ENCODE assay signal across 25 mouse cellular contexts in genomic region chrX:152132029-152132428, GRCm38 (mm10). TPM values are rescaled to one million over a fixed set of nuclear protein-coding genes. Genes with fewer than 3 reads are reported as not detected.
DNase-seq lines count a peak whose midpoint lies in the region; ATAC-seq and TF ChIP-seq lines count a peak whose summit lies in the region.
"Had no signal": no experiment of that assay in that cellular context is flagged by ENCODE, and none has a peak within 500 bp of the region (broad histone marks: within the 10 kb centered on the region; RNA-seq: fewer than 3 reads in every experiment).

No protein-coding gene starts in this region.

- TF ChIP-seq RAD21 in CH12.LX (IDR thresholded peaks at IDR 0.05; ENCODE audit: low read depth, low read length) = peak; percentile 29

- TF ChIP-seq CTCF in heart, postnatal 0 days (IDR thresholded peaks at IDR 0.05; ENCODE audit: low read depth) = peak; percentile 38
- TF ChIP-seq CTCF in left cerebral cortex, adult 2 months (IDR thresholded peaks at IDR 0.05) = peak; percentile 37
- peak in 1 of 2 experiments; percentile 49; a peak in 2 of 4 replicates for TF ChIP-seq CTCF in CH12.LX (conservative IDR thresholded peaks at IDR 0.05 in 1 of 2, IDR thresholded peaks at IDR 0.05 in 1 of 2; ENCODE audit: low read depth in 2 of 2, low read length in 2 of 2)

- dilution Hi-C loops in CH12.LX (cut with MboI; ENCODE audit: extremely low pct_ligation_motif_present, extremely low pct_unique_long_range_greater_than_20kb, low sequenced_read_pairs) = no loop called here

- no peak for TF ChIP-seq EP300 in heart, postnatal 0 days (IDR thresholded peaks at IDR 0.05; ENCODE audit: low read depth)
- TF ChIP-seq EP300 in CH12.LX (IDR thresholded peaks at IDR 0.05; ENCODE audit: low read length) = no peak

- DNase-seq in heart, postnatal 0 days (ENCODE audit: low spot score) = no peak
- DNase-seq in heart, adult 11 months = no peak
- no peak for DNase-seq in left cerebral cortex, adult 2 months (ENCODE audit: extremely low spot score in 1 of 2, low spot score in 2 of 2)
- no peak for DNase-seq in left cerebral cortex, adult 18-20 months (ENCODE audit: low spot score in 2 of 2)
- DNase-seq in CH12.LX (ENCODE audit: extremely low read depth) (no peak), MN1 (ENCODE audit: low spot score) (peak; percentile 9)
- no peak for DNase-seq in spleen, adult 18-20 months
- DNase-seq: adrenal gland, postnatal 25 days; B cell, adult 2 months; cerebellum, adult 11 months; cerebellum, postnatal 14 days; kidney, postnatal 4 days; liver; midbrain, embryonic 14.5 days; right cerebral cortex, postnatal 4 days; thymus, adult 18-20 months; thymus, postnatal 36 days had no signal

- no peak for TF ChIP-seq POLR2A in CH12.LX (IDR thresholded peaks at IDR 0.05; ENCODE audit: low read depth, low read length)

- 79% methylated on average over 2 of the region's 2 CpGs for WGBS in heart, postnatal 0 days

- no peaks in the 10 kb centered on the region for H3K36me3 ChIP-seq in heart, postnatal 0 days (replicated peaks; ENCODE audit: control insufficient read depth, insufficient read depth, low read length)
- H3K36me3 ChIP-seq in CH12.LX (replicated peaks in 1 of 2; ENCODE audit: control insufficient read depth in 1 of 2, insufficient read depth in 1 of 2, low read length in 1 of 2) = no peaks in the 10 kb centered on the region
- H3K36me3 ChIP-seq: embryonic facial prominence, embryonic 12.5 days; heart, embryonic 13.5 days; hindbrain, embryonic 12.5 days; limb, embryonic 10.5 days; neural tube, embryonic 12.5 days; stomach, embryonic 15.5 days had no signal

- H3K4me3 ChIP-seq in heart, postnatal 0 days (ENCODE audit: low read depth, low read length) = no peak overlapping the region
- no peak overlapping the region for H3K4me3 ChIP-seq in left cerebral cortex, adult 2 months
- no peak overlapping the region for H3K4me3 ChIP-seq in CH12.LX (replicated peaks in 1 of 3; ENCODE audit: low read depth in 2 of 3, low read length in 2 of 3, poor library complexity in 1 of 3)
- H3K4me3 ChIP-seq: embryonic facial prominence, embryonic 12.5 days; heart, embryonic 13.5 days; hindbrain, embryonic 12.5 days; limb, embryonic 10.5 days; megakaryocyte, embryonic 14.5 days; neural tube, embryonic 12.5 days; stomach, embryonic 15.5 days had no signal

- H3K27me3 ChIP-seq in heart, postnatal 0 days (ENCODE audit: control insufficient read depth, insufficient read depth, low read length) = peaks cover 12% of the 10 kb centered on the region; the same call in 1 of the 2 replicates
- H3K27me3 ChIP-seq in CH12.LX (replicated peaks) = no peaks in the 10 kb centered on the region

- no peak for ATAC-seq in heart, postnatal 0 days (ENCODE audit: insufficient read depth, low read depth)
- ATAC-seq: inflammation-experienced regulatory T-cells, adult 6 months had no signal

- in situ Hi-C loops in CH12.LX (cut with MboI; ENCODE audit: low pct_ligation_motif_present, low pct_unique_long_range_greater_than_20kb, low sequenced_read_pairs) = no loop called here

- no peak overlapping the region for H3K27ac ChIP-seq in heart, postnatal 0 days (ENCODE audit: low read depth)
- no peak overlapping the region; the same call in 1 of the 2 replicates for H3K27ac ChIP-seq in left cerebral cortex, adult 2 months
- no peak overlapping the region for H3K27ac ChIP-seq in CH12.LX (ENCODE audit: insufficient read depth, low read depth)
- H3K27ac ChIP-seq: embryonic facial prominence, embryonic 12.5 days; heart, embryonic 13.5 days; hindbrain, embryonic 12.5 days; limb, embryonic 10.5 days; neural tube, embryonic 12.5 days; stomach, embryonic 15.5 days had no signal

- H3K9me3 ChIP-seq in heart, postnatal 0 days (replicated peaks; ENCODE audit: control insufficient read depth, low read length) = no peaks in the 10 kb centered on the region
- H3K9me3 ChIP-seq in CH12.LX (replicated peaks; ENCODE audit: low read length) = no peaks in the 10 kb centered on the region
- H3K9me3 ChIP-seq: embryonic facial prominence, embryonic 12.5 days; heart, embryonic 13.5 days; hindbrain, embryonic 12.5 days; limb, embryonic 10.5 days; megakaryocyte, embryonic 14.5 days; neural tube, embryonic 12.5 days; stomach, embryonic 15.5 days had no signal

- no peak overlapping the region for H3K9ac ChIP-seq in heart, postnatal 0 days (replicated peaks; ENCODE audit: low read depth, low read length)
- H3K9ac ChIP-seq in CH12.LX (ENCODE audit: insufficient read depth, low read depth) = no peak overlapping the region
- H3K9ac ChIP-seq: embryonic facial prominence, embryonic 12.5 days; heart, embryonic 13.5 days; hindbrain, embryonic 12.5 days; neural tube, embryonic 12.5 days; stomach, embryonic 15.5 days had no signal

- no peak overlapping the region for H3K4me2 ChIP-seq in heart, postnatal 0 days (ENCODE audit: low read depth, low read length)
- H3K4me2 ChIP-seq in CH12.LX (ENCODE audit: insufficient read depth, low read depth, poor library complexity, severe bottlenecking) = no peak overlapping the region
- H3K4me2 ChIP-seq: embryonic facial prominence, embryonic 12.5 days; heart, embryonic 13.5 days; hindbrain, embryonic 12.5 days; neural tube, embryonic 12.5 days; stomach, embryonic 15.5 days had no signal

- no peaks in the 10 kb centered on the region for H3K4me1 ChIP-seq in heart, postnatal 0 days (ENCODE audit: control insufficient read depth, insufficient read depth)
- no peaks in the 10 kb centered on the region for H3K4me1 ChIP-seq in CH12.LX (ENCODE audit: control insufficient read depth in 1 of 2, insufficient read depth in 2 of 2)
- H3K4me1 ChIP-seq: embryonic facial prominence, embryonic 12.5 days; heart, embryonic 13.5 days; hindbrain, embryonic 12.5 days; limb, embryonic 10.5 days; megakaryocyte, embryonic 14.5 days; neural tube, embryonic 12.5 days; stomach, embryonic 15.5 days had no signal

- H3K79me2 ChIP-seq in CH12.LX (replicated peaks; ENCODE audit: control insufficient read depth, extremely low read depth, insufficient read depth, poor library complexity, severe bottlenecking) = no peaks in the 10 kb centered on the region

- intact Hi-C loops in left cerebral cortex, adult 2 months (cut with DNase I) = loop anchor here (5.0 kb wide), 1 partner anchor 65 kb away; no protein-coding TSS in a partner anchor

TF ChIP-seq in CH12.LX, 34 proteins besides CTCF, POLR2A, EP300 and RAD21:
- peak; percentile 30; the same call in 1 of the 2 replicates for TF ChIP-seq SMC3 (IDR thresholded peaks at IDR 0.05; ENCODE audit: low read depth, low read length)
- TF ChIP-seq MXI1 (IDR thresholded peaks at IDR 0.05; ENCODE audit: low read depth, low read length) = no peak

RNA-seq across cellular contexts. Expression of gene Iqsec2, which starts 12.0 kb away (rescaled TPM):
- 126 and 131 TPM in 2 replicates for total RNA-seq in heart, postnatal 0 days (2014; rRNA removed; ENCODE audit: low replicate concordance)
- polyA plus RNA-seq in heart, postnatal 0 days (2015; fragmentation: Nextera tagmentation; extraction: Ambion mirVana) = 51.7 and 54.3 TPM in 2 replicates
- total RNA-seq in left cerebral cortex, adult 2 months (2021) = 100 to 1,000 TPM; 152 to 155 TPM
- 100 to 1,000 TPM; 141 to 142 TPM for total RNA-seq in left cerebral cortex, adult 18-20 months (2021)
- total RNA-seq in CH12.LX (2012; rRNA removed) (1.2 and 1.8 TPM in 2 replicates), CH12.LX (2014; rRNA removed) (0.39 and 0.71 TPM in 2 replicates)
- 3.3 and 4.2 TPM in 2 replicates for polyA plus RNA-seq in CH12.LX (2012; ENCODE audit: insufficient read length, low read depth)

Comparison
In these comparisons a context has a peak if more than half of its experiments do, and no peak if none do; other contexts are left out.
1. RNA of gene Iqsec2, which starts 12.0 kb away (total RNA-seq): 152 to 155 TPM in left cerebral cortex, adult 2 months, 141 to 142 TPM in left cerebral cortex, adult 18-20 months and 126 to 131 TPM in heart, postnatal 0 days; 0.39 to 1.8 TPM in CH12.LX; every median in the first group is over 10 times any median in the second.